Mouse (Mus musculus): ENCODE measurements at regions not wholly inside any gene's neighbourhood (a gene's known extent, or its start where the extent isn't known, plus 50 kb on each side); places are given as distances from the start of the nearest gene placed in this dataset.
A peak's percentile ranks its signal among the peaks of the same experiment; 100 is the strongest.

DNA sequence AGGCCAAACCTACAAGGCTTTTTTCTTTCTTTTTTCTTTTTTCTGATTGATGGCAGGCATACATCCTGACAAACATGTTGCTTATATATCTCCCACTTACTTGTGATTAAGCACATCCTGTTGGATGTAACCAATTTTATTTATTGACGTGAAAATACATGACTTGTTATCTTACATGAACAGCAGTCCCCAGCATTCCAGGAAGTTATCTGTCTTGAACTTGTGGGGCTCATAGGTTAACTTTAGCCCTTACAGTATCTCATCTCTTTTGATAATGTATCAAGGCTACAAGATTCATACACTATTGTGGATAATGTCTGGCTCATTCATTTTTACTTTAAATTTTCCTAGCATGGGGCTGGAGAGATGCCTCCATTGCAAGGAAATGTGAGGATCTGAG lies 852.0 kb upstream of the Agtr1b start:
- DNase-seq (ENCODE audit: low spot score) = no peak

- no peak for DNase-seq (ENCODE audit: low spot score)
Measured at GRCm38 (mm10) chr3:21241184-21241583, 835.3 kb upstream of the Tbl1xr1 start.

DNA sequence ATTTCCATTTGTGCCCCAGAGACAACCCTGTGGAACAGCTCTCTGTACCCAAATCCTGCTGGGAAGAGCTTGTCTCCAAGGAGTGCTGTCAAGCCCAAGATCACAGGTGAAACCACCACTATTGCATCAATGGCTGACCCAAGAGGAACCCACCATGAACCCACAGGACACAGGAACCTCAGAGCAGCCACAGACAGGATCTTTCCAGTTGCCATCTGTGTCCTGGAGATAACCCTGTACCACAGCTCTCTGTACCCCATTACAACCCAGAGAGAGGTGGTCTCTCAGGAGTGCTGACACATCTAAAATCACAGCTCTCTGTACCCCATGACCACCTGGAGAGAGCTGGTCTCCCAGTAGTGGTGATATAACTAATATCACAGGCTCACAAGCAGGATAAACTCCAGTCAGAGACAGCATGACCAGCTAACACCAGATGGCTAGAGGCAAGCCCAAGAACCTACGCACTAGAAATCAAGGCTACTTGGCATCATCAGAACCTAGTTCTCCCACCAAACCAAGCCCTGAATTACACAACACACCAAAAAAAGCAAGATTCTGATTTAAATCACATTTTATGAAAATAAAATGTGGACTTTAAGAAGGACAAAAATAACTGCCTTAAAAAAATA lies 820.2 kb upstream of the Tbl1xr1 start:
- DNase-seq (ENCODE audit: low spot score) = no peak

DNA sequence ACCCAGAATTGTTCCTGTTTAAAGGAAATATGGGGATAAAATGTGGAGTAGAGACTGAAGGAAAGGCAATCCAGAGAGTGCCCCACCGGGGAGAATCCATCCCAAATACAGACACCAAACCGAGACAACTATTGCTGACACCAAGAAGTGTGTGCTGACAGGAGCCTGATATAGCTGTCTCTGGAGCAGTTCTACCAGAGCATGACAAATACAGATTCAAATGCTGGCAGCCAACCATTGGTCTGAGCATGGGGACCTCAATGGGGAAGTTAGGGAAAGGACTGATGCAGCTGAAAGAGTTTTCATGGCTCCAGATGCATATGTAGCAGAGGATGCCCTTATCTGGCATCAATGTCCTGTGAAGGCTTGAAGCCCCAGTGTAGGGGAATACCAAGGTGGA lies 813.1 kb upstream of the Tbl1xr1 start:
- no peak for DNase-seq (ENCODE audit: low spot score)

- no peak for DNase-seq (ENCODE audit: low spot score)
Measured at GRCm38 (mm10) chr3:21265491-21265890, 811.0 kb upstream of the Tbl1xr1 start.

- DNase-seq (ENCODE audit: low spot score) = peak; percentile 72
Measured at GRCm38 (mm10) chr3:21268429-21269129, 807.9 kb upstream of the Tbl1xr1 start.

GRCm38 (mm10) chr3:21269130-21269440 lies 807.4 kb upstream of the Tbl1xr1 start:
- DNase-seq (ENCODE audit: low spot score) = no peak

DNA sequence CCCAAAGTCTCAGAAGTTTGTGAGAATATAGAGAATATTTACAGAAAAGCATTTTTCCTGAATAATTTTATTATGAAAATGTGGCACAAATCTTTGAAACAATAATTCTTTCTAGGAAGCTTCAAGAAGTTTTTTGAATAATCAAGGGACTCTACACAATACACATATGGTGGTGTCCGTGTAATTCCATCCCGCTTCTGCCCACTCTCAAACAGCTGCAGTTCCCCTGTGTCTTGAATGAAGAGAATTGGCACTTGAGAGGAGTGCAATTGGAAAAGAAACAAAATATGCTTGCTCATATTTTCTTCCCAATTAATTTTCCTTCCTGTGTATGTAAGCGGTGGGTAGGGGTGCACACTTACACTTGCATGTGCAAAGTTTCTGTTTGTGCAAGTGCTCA lies 805.7 kb upstream of the Tbl1xr1 start:
- no peak for DNase-seq (ENCODE audit: low spot score)

- DNase-seq (ENCODE audit: low spot score) = no peak
Measured at GRCm38 (mm10) chr3:21272219-21272618, 804.2 kb upstream of the Tbl1xr1 start.

- no peak for DNase-seq (ENCODE audit: low spot score)
Measured at GRCm38 (mm10) chr3:21292774-21293173, 783.7 kb upstream of the Tbl1xr1 start.

GRCm38 (mm10) chr3:21293308-21293707 lies 783.1 kb upstream of the Tbl1xr1 start:
- no peak for DNase-seq (ENCODE audit: low spot score)

DNA sequence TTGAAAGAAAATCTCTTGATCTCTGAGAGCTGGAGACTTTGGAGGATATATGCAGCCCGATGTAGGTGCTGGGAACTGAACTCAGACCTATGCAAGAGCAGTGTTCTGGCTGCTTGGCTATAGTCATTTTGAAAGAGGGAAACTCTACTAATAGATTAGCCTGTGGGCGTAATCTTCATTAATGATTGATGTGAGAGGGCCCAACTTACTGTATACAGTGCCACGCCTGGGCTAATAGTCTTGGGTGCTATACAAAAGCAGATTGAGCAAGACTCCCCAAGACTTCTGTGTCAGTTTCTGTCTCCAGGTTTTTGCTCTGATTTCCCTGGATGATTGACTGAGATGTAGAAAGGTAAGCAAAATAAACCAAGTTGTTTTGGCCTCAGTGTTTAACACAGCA lies 781.7 kb upstream of the Tbl1xr1 start:
- DNase-seq (ENCODE audit: low spot score) = no peak

GRCm38 (mm10) chr3:21296581-21297110 lies 779.8 kb upstream of the Tbl1xr1 start:
- no peak for DNase-seq (ENCODE audit: low spot score)

- no peak for DNase-seq (ENCODE audit: low spot score)
Measured at GRCm38 (mm10) chr3:21325329-21325896, 751.0 kb upstream of the Tbl1xr1 start.

- DNase-seq (ENCODE audit: low spot score) = no peak
Measured at GRCm38 (mm10) chr3:21341916-21342315, 734.5 kb upstream of the Tbl1xr1 start.

DNA sequence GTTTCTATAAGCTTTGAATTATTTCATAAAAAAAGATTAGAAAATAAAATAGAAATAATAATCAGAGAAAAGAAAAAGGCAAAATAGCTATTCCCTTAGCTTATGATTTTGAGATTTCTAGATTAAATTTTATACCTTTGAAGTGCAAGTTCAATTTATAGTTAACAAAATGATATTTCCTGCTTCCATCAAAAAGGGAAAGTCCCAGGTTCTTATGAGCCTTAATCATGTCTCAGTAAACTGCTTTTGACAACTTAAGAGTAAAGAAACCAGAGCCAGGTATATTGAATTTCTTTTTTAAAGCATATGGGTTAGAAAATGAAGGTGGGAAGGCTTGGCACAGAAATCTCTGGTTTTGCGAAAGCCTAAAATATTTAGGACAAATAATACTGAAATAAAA lies 733.4 kb upstream of the Tbl1xr1 start:
- DNase-seq (ENCODE audit: low spot score) = no peak

- DNase-seq (ENCODE audit: low spot score) = no peak
Measured at GRCm38 (mm10) chr3:21349421-21349820, 727.0 kb upstream of the Tbl1xr1 start.

GRCm38 (mm10) chr3:21356150-21356549 lies 720.3 kb upstream of the Tbl1xr1 start:
- DNase-seq (ENCODE audit: low spot score) = no peak

DNA sequence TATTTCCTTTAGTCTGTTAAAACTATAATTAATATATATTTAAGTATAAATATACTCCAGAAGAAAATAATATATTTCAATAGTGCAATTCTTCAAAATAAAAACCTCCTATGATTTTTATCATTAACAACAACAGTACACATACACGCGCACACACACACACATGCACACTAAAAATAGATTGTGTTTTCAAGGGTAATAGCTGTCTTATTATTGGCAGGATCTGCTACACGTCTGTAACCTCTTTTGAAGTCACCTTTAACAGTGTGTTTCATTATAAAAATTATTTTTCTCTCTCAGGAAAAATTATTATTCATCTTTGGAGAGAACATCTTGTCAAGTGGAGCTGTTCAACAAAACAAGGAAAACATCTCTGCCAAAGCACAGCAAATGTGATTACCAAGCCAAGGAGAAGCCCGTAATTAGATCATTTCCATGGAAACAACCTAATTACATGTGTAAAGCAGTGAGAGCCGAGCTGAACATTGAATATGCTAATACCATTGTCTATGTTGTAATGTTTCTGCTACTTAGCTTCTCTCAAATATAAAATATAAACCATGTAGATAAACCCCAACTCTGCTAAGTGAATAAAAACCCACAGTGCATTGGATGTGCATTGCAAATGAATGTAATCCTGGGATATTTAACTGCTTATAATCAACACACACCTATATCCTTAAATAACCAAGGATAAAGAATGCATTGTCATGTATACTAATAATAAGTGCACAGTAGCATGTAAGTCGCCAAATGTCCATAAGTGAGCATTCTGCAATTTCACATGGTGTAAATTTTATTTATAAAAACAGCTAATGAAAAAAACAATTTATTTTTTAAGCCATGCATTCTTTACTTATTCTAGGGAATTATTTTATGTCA lies 719.4 kb upstream of the Tbl1xr1 start:
- DNase-seq (ENCODE audit: low spot score) = no peak

DNA sequence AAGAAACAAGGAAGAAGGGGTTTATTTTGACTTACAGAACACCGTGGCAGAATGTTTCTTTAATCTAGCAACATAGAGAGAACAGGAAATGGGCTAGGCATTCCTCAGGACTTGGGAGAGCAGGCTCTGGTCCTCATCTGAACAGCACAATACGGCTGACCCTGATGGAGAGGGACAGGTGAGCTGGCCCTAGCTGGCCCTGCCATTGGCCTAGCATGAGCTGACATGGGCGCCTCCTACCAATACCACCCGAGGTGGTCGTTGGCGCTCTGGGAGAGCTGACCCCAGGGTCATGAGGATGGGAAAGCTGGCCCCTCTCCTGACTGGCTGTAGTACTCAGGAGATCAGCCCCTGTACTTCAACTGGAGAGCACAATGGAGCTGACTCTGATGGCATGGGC lies 718.4 kb upstream of the Tbl1xr1 start:
- DNase-seq (ENCODE audit: low spot score) = no peak

- no peak for DNase-seq (ENCODE audit: low spot score)
Measured at GRCm38 (mm10) chr3:21361069-21361468, 715.4 kb upstream of the Tbl1xr1 start.

DNA sequence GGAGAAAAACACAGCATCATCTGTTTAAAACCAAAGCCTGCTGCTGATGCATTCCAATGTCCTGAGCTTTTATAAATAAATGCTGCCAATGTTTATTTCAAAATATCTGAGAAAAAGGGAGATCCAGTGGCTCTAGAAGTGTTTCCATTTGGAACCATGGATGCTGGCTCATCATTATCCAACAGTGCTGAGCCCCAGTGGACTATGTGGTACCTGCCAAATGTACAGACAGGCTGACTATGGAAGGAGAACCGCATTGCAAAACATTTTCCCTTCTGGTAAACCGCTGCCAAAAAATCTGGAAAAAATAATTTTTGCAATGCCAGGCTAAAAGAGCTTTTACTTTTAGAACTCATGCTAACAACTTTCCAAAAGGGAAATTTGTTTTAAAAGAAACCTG lies 696.6 kb upstream of the Tbl1xr1 start:
- peak; percentile 23 for DNase-seq (ENCODE audit: low spot score)

- no peak for DNase-seq (ENCODE audit: low spot score)
Measured at GRCm38 (mm10) chr3:21381072-21381471, 695.4 kb upstream of the Tbl1xr1 start.
